Mouse (Mus musculus) MEL (cell line): Measurements from ENCODE around the gene Oasl1.

Experiments
- CTCF ChIP-seq, 3 experiments: IDR thresholded peaks in 2 of 3; conservative IDR thresholded peaks in 1 of 3; 2 replicates each; pipeline ENCODE4 v1.5.1; 2011 to 2012; ENCODE audit warnings: low read length in 3 of 3, low read depth in 2 of 3, mild to moderate bottlenecking in 2 of 3, improper control_type of control experiment in 1 of 3, inconsistent platforms in 1 of 3, mixed read lengths in 1 of 3, moderate library complexity in 1 of 3; ENCODE audit not compliant: control insufficient read depth in 1 of 3, insufficient read depth in 1 of 3, poor library complexity in 1 of 3, severe bottlenecking in 1 of 3
- EP300 ChIP-seq, 2 experiments: IDR thresholded peaks; 2 replicates each; pipeline ENCODE4 v1.6.1; 2011; ENCODE audit warnings: improper control_type of control experiment in 2 of 2, low read length in 2 of 2, low read depth in 1 of 2, mild to moderate bottlenecking in 1 of 2
- MAFK ChIP-seq: IDR thresholded peaks from 2 replicates; pipeline ENCODE4 v1.6.1; 2011; ENCODE audit warnings: low read depth, mild to moderate bottlenecking, low read length, improper control_type of control experiment, borderline replicate concordance
- MEF2A ChIP-seq: IDR thresholded peaks from 2 replicates; pipeline ENCODE4 v1.6.1; 2014; ENCODE audit warnings: low read depth, mild to moderate bottlenecking, inconsistent platforms, low read length, improper control_type of control experiment; ENCODE audit not compliant: poor library complexity, insufficient replicate concordance, severe bottlenecking; ENCODE audit errors: extremely low read depth
- MYB ChIP-seq: IDR thresholded peaks from 2 replicates; pipeline ENCODE4 v1.6.1; 2011; ENCODE audit warnings: mild to moderate bottlenecking, low read depth, low read length, improper control_type of control experiment
- POLR2A ChIP-seq, 2 experiments: IDR thresholded peaks; 2 replicates each; pipeline ENCODE4 v1.6.1; 2011 to 2012; ENCODE audit warnings: low read length in 2 of 2, mild to moderate bottlenecking in 2 of 2, control low read depth in 1 of 2, improper control_type of control experiment in 1 of 2, low read depth in 1 of 2, moderate library complexity in 1 of 2; ENCODE audit not compliant: control insufficient read depth in 1 of 2, insufficient read depth in 1 of 2, poor library complexity in 1 of 2
- POLR2AphosphoS2 ChIP-seq: IDR thresholded peaks from 2 replicates; pipeline ENCODE4 v1.6.1; 2011; ENCODE audit warnings: low read length, improper control_type of control experiment
- RAD21 ChIP-seq: IDR thresholded peaks from 2 replicates; pipeline ENCODE4 v1.6.1; 2011; ENCODE audit warnings: mild to moderate bottlenecking, low read depth, low read length, improper control_type of control experiment
- SIN3A ChIP-seq: IDR thresholded peaks from 2 replicates; pipeline ENCODE4 v1.6.1; 2012; ENCODE audit warnings: low read length, improper control_type of control experiment, inconsistent platforms
- SMC3 ChIP-seq: IDR thresholded peaks from 2 replicates; pipeline ENCODE4 v1.6.1; 2011; ENCODE audit warnings: low read depth, low read length, improper control_type of control experiment
- TCF12 ChIP-seq: IDR thresholded peaks from 2 replicates; pipeline ENCODE4 v1.6.1; 2014; ENCODE audit warnings: low read depth, mild to moderate bottlenecking, inconsistent platforms, low read length, improper control_type of control experiment, moderate library complexity
- UBTF ChIP-seq: IDR thresholded peaks from 2 replicates; pipeline ENCODE4 v1.6.1; 2012; ENCODE audit warnings: low read depth, mild to moderate bottlenecking, inconsistent platforms, low read length, improper control_type of control experiment, moderate library complexity, borderline replicate concordance; ENCODE audit not compliant: insufficient read depth
- USF1 ChIP-seq: IDR thresholded peaks from 2 replicates; pipeline ENCODE4 v1.6.1; 2014; ENCODE audit warnings: low read depth, mild to moderate bottlenecking, inconsistent platforms, low read length, improper control_type of control experiment, moderate library complexity

DNA sequence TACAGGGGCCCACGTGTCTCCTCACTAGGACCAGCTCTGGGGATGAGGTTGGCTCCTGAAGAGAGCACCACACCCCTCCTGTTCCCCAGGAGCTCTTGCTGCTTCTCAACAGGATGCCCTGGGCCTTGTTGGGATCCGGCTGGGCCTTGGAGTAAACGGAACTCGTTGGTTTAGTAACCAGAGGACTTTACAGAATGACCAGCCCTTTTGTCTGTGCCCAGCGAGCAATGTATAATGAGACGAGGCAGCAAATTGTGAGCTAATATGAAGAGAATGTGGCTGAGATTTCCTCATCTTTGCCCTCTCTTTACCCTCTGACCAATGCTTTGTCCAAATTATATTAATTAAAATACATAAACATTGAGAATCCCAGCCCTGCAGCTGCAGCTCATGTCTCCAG, 46.7 kb upstream of the Oasl1 start:
- no peak for TF ChIP-seq MAFK
- TF ChIP-seq CTCF (IDR thresholded peaks at IDR 0.05 in 2 of 3, conservative IDR thresholded peaks at IDR 0.05 in 1 of 3; ENCODE audit: control insufficient read depth in 1 of 3, insufficient read depth in 1 of 3, low read depth in 2 of 3, low read length in 3 of 3, poor library complexity in 1 of 3, severe bottlenecking in 1 of 3) = no peak
- TF ChIP-seq SIN3A = no peak
- no peak for TF ChIP-seq RAD21
- no peak for TF ChIP-seq POLR2AphosphoS2
- TF ChIP-seq MYB = no peak
- no peak for TF ChIP-seq POLR2A (IDR thresholded peaks at IDR 0.05; ENCODE audit: control insufficient read depth in 1 of 2, insufficient read depth in 1 of 2, low read depth in 1 of 2, low read length in 2 of 2, poor library complexity in 1 of 2)
- no peak for TF ChIP-seq SMC3
- no peak for TF ChIP-seq MEF2A
- TF ChIP-seq TCF12 = no peak
- no peak for TF ChIP-seq EP300 (IDR thresholded peaks at IDR 0.05; ENCODE audit: low read depth in 1 of 2, low read length in 2 of 2)
- no peak for TF ChIP-seq USF1
- no peak for TF ChIP-seq UBTF
